Comparison of ENCODE assay signal across 8 mouse cellular contexts in the genomic region with DNA sequence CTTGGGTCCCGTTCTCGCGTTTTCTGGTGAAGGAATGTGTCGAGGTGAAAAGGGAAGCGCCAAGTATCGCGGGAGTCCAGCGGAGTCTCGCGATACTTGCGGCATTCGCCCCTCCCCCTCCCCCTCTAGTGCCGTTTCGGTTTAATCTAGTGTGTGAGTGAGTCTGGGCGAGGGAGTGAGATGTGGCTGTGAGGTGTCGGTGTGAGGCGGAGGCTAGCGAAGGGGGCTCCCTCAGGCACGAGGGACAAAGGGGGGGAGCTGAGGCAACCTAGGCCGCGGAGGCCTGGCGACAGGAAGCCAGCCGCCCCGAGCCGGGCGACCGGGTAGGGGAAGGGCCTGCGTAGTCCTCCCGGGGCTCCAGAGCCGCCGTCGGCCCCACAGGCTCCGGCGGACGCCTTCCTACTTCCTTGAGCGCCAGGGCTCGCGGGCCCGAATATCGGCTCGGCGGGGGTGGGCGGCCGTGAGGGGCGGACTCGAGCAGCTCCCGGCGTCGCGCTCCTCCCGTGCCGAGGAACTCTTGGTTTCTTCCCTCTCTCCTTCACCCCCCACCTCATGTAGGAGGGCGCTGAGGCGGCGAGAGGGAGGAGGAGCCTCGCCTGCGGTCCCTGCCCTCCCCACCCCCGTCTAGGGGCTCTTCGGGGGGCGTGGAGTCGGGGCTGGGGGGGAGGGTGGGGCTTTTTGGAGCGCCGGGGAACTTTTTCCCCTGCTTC. TPM values are rescaled to one million over a fixed set of nuclear protein-coding genes. Genes with fewer than 3 reads are reported as not detected.
DNase-seq lines count a peak whose midpoint lies in the region; ATAC-seq lines count a peak whose summit lies in the region.

Cdk12 (plus strand) TSS at position 419 of the 710 bp plus-strand sequence.

- peak within 1 kb of the TSS; percentile 99 for H3K9ac ChIP-seq in lung, embryonic 16.5 days (ENCODE audit: low read length)

- peak within 1 kb of the TSS; percentile 85 for H3K4me2 ChIP-seq in lung, embryonic 16.5 days (ENCODE audit: low read depth, low read length)

- peak; percentile 87 to 89 for ATAC-seq in hematopoietic stem cell, adult 5-6 weeks (replicated peaks in 1 of 2; ENCODE audit: insufficient read depth in 1 of 2, low FRiP score in 2 of 2, low TSS enrichment in 1 of 2, low read depth in 1 of 2, poor library complexity in 2 of 2, severe bottlenecking in 2 of 2)
- peak; percentile 95 for ATAC-seq in lung, embryonic 16.5 days (ENCODE audit: low read depth)

- H3K36me3 ChIP-seq in lung, embryonic 16.5 days (ENCODE audit: control insufficient read depth, insufficient read depth, low read length) = no peaks in the 10 kb centered on the region

- peak within 1 kb of the TSS; percentile 90 for H3K4me3 ChIP-seq in lung, embryonic 16.5 days (ENCODE audit: low read length)

- no peaks in the 10 kb centered on the region for H3K27me3 ChIP-seq in lung, embryonic 16.5 days (ENCODE audit: control insufficient read depth, insufficient read depth, low read depth, low read length)

- no peaks in the 10 kb centered on the region for H3K9me3 ChIP-seq in lung, embryonic 16.5 days (ENCODE audit: control insufficient read depth, low read length)

- peak; percentile 96 for DNase-seq in MEL-GATA-1-ER (ENCODE audit: extremely low read depth, low read depth)
- DNase-seq in cerebellum, adult 8-10 months = peak; percentile 96
- peak; percentile 100 for DNase-seq in forelimb bud, embryonic 11.5 days (ENCODE audit: low read depth, low spot score)
- peak; percentile 94 for DNase-seq in layer of hippocampus, adult 9-10 months (ENCODE audit: low spot score)
- DNase-seq in ovary, postnatal 10 days (ENCODE audit: low spot score) = peak; percentile 84
- DNase-seq in thymus, postnatal 10 days (ENCODE audit: low spot score in 2 of 2) = peak; percentile 95

- under 1% methylated on average over 41 of the region's 63 CpGs for WGBS in lung, embryonic 16.5 days

- H3K27ac ChIP-seq in lung, embryonic 16.5 days (ENCODE audit: low read length) = peak within 1 kb of the TSS; percentile 100

- peaks cover 5% of the 10 kb centered on the region for H3K4me1 ChIP-seq in lung, embryonic 16.5 days (replicated peaks; ENCODE audit: control insufficient read depth, insufficient read depth, low read length)

RNA-seq across cellular contexts. Expression of gene Cdk12, which starts in this region (rescaled TPM):
- total RNA-seq in hematopoietic stem cell, adult 5-6 weeks (2017) = 68.2 and 73.3 TPM in 2 replicates
- polyA plus RNA-seq in lung, embryonic 16.5 days (2015; fragmentation: Nextera tagmentation; extraction: Ambion mirVana) = 8.5 and 8.8 TPM in 2 replicates

Comparison
In these comparisons a context has a peak if more than half of its experiments do, and no peak if none do; other contexts are left out.
1. Peak in every context shown above with its lines: DNase-seq, ATAC-seq, H3K4me3 ChIP-seq and H3K27ac ChIP-seq.